Mouse (Mus musculus): ENCODE results near the gene Cntn5.

DNA sequence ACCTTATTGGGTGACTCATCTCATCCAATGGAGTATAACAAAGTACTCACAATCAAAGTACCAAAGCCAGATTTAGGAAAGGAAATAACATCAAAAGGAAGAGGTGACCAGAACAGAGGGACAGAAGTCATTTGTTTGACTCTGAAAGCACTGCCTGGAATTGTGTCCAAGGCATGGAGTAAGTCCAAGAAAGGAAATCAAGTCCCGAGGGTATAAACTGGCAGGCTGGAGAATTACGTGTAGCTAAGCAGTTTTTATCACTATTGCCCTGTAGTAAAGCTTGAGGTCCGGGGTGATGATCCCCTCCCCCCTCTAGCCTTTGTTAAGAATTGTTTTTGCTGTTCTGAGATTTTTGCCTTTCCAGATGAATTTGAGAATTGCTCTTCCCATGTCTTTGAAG, 185.6 kb downstream of the Cntn5 start:
- TF ChIP-seq CTCF (conservative IDR thresholded peaks at IDR 0.05 in 1 of 2, IDR thresholded peaks at IDR 0.05 in 1 of 2; ENCODE audit: low read depth in 2 of 2, low read length in 2 of 2): no peak
- no peak for TF ChIP-seq POLR2A (IDR thresholded peaks at IDR 0.05; ENCODE audit: low read depth, low read length)
- no peak for TF ChIP-seq ZNF384 (IDR thresholded peaks at IDR 0.05; ENCODE audit: low read depth, low read length)

Data from CH12.LX (cell line).